Mouse (Mus musculus) kidney, postnatal 25 days (tissue): ENCODE results near the gene Nubpl.

Source experiments
- DNase-seq, 2 experiments: peaks; one replicate each; pipeline ENCODE4 v3.0.0; 2021; ENCODE audit warnings: mixed read lengths in 2 of 2

Nubpl gene

GRCm38 (mm10) chr12:52338136-52338753 is 240.7 kb downstream of the Nubpl start:
- DNase-seq, result no peak

GRCm38 (mm10) chr12:52346611-52347010 is 249.1 kb downstream of the Nubpl start:
- no peak for DNase-seq

GRCm38 (mm10) chr12:52350276-52350675 is 252.7 kb downstream of the Nubpl start:
- DNase-seq, result no peak

GRCm38 (mm10) chr12:52359484-52359883 is 261.9 kb downstream of the Nubpl start:
- DNase-seq, result no peak

- no peak for DNase-seq
These were observed 262.6 kb downstream of the Nubpl start for GRCm38 (mm10) chr12:52360136-52360535.

GRCm38 (mm10) chr12:52361198-52361597 is 263.7 kb downstream of the Nubpl start:
- DNase-seq, result no peak
